Mouse (Mus musculus) forebrain, embryonic 13.5 days (tissue): ENCODE data around the gene Gm10273. TPM values are rescaled to one million over a fixed set of nuclear protein-coding genes. Genes with fewer than 3 reads are reported as not detected.
"Not testable (repeated sequence)": the region's sequence is repeated elsewhere in the genome, so short reads cannot be mapped to it uniquely, and the experiment has no call there.

ENCODE experiments used
- ATAC-seq: fragments of 200-750 bp; cut with Nextera tagmentation; 2 replicates; pipeline ENCODE4 v1.8.0; 2017
- H3K27ac ChIP-seq: fragments of 300-500 bp; sonication (generic); 2 replicates; pipeline ENCODE4 v1.5.1; 2015; ENCODE audit warnings: inconsistent platforms, mild to moderate bottlenecking, moderate library complexity
- H3K27me3 ChIP-seq: fragments of 300-500 bp; sonication (generic); 2 replicates; pipeline ENCODE4 v1.6.1; 2015; ENCODE audit warnings: mild to moderate bottlenecking, inconsistent platforms
- H3K36me3 ChIP-seq: fragments of 300-500 bp; sonication (generic); 2 replicates; pipeline ENCODE4 v1.6.1; 2015; ENCODE audit warnings: mild to moderate bottlenecking, inconsistent platforms; ENCODE audit not compliant: poor library complexity, severe bottlenecking
- H3K4me1 ChIP-seq: fragments of 300-500 bp; sonication (generic); 2 replicates; pipeline ENCODE4 v1.6.1; 2015; ENCODE audit warnings: inconsistent platforms
- H3K4me2 ChIP-seq: fragments of 300-500 bp; sonication (generic); 2 replicates; pipeline ENCODE4 v1.6.1; 2015; ENCODE audit warnings: inconsistent platforms, mild to moderate bottlenecking, moderate library complexity
- H3K4me3 ChIP-seq: fragments of 300-500 bp; sonication (generic); 2 replicates; pipeline ENCODE4 v1.5.1; 2015; ENCODE audit warnings: mild to moderate bottlenecking, inconsistent platforms
- H3K9ac ChIP-seq: fragments of 300-500 bp; sonication (generic); 2 replicates; pipeline ENCODE4 v1.6.1; 2015; ENCODE audit warnings: mild to moderate bottlenecking, inconsistent platforms
- H3K9me3 ChIP-seq: fragments of 300-500 bp; sonication (generic); replicated peaks from 2 replicates; pipeline ENCODE4 v1.6.1; 2016; ENCODE audit warnings: inconsistent platforms
- WGBS: fragments of 180-500 bp; shearing (Covaris S2); methylation state at CpG from one replicate; pipeline ENCODE4 v1.1.7; 2015; 5-methylcytosine and 5-hydroxymethylcytosine counted together
- polyA plus RNA-seq: library from polyadenylated mRNA; unstranded; fragments of >200 nt; fragmentation: Nextera tagmentation; extraction: Ambion mirVana; gene quantifications from 2 replicates; pipeline ENCODE4 v1.2.1, GENCODE M21; 2015

Gene Gm10273
- 1.8 and 7.4 TPM in 2 replicates for polyA plus RNA-seq

DNA sequence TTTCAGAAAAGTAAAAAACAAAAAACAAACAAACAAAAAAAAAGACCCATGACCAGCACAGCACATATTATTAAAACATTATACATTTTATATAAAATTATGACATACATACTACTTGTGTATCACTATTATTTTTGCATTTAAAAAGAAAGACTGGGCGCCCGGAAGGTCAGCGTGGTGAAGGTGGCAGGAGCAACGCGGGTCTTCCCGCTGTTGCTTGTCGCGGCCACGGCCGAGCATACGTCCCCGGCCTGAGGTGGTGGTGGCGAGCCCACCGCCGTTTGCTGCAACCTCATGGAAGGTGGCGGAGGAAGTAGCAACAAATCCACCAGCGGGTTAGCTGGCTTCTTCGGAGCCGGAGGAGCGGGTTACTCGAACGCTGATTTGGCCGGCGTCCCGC, at the start of gene Gm10273:
Gm10273 (plus strand) TSS at position 172 of the 400 bp plus-strand sequence.
- not testable (repeated sequence) for H3K4me2 ChIP-seq, H3K9me3 ChIP-seq, H3K27me3 ChIP-seq, H3K27ac ChIP-seq, H3K4me1 ChIP-seq, H3K9ac ChIP-seq, H3K36me3 ChIP-seq, H3K4me3 ChIP-seq, ATAC-seq
- WGBS = 91% methylated on average over 12 of the region's 25 CpGs

DNA sequence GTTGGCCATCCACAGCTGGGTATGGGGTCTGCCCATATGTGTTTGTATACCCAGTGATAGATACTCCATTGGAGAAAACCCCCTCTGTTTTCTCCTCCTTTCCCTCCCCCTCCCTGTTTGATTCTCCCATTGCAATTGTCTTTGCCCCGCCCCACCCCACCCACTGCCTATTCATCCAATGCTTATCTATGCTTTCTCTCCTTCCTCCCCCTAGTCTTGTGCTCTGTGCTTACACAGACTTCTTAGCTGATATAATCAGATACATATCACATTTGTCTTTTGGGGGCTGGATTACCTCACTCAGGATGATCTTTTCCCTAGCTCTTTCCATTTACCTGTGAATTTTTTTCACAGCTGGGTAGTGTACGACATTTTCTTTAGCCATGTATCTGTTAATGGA, 48.9 kb upstream of the Gm10273 start:
- WGBS = 91% methylated on average over 2 of the region's 2 CpGs
- Histone ChIP-seq H3K9ac (no peak overlapping the region), H3K27ac (no peak overlapping the region), H3K9me3 (no peaks in the 10 kb centered on the region), H3K36me3 (peaks cover 43% of the 10 kb centered on the region), H3K4me2 (no peak overlapping the region), H3K4me3 (no peak overlapping the region), H3K4me1 (no peaks in the 10 kb centered on the region), H3K27me3 (no peaks in the 10 kb centered on the region)
- ATAC-seq = no peak

DNA sequence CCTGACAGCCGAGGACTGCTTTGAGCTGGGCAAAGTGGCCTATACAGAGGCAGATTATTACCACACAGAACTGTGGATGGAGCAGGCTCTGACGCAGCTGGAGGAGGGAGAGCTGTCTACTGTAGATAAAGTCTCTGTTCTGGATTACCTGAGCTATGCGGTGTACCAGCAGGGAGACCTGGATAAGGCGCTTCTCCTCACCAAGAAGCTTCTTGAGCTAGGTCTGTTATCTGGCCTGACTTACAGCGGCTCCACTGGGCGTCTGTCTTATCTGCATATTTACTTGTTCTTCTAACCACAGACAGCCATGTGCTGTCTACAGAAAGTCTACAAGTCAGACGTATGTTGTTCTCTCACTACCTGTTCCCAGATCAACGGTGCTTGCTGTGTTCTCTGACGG, 47.2 kb upstream of the Gm10273 start:
- no peak overlapping the region for H3K4me2 ChIP-seq
- no peaks in the 10 kb centered on the region for H3K9me3 ChIP-seq
- no peaks in the 10 kb centered on the region for H3K27me3 ChIP-seq
- peaks cover 50% of the 10 kb centered on the region for H3K36me3 ChIP-seq
- no peak for ATAC-seq
- no peak overlapping the region for H3K9ac ChIP-seq
- H3K4me1 ChIP-seq = no peaks in the 10 kb centered on the region
- no peak overlapping the region for H3K27ac ChIP-seq
- 93% methylated on average over 9 of the region's 9 CpGs for WGBS
- no peak overlapping the region for H3K4me3 ChIP-seq

DNA sequence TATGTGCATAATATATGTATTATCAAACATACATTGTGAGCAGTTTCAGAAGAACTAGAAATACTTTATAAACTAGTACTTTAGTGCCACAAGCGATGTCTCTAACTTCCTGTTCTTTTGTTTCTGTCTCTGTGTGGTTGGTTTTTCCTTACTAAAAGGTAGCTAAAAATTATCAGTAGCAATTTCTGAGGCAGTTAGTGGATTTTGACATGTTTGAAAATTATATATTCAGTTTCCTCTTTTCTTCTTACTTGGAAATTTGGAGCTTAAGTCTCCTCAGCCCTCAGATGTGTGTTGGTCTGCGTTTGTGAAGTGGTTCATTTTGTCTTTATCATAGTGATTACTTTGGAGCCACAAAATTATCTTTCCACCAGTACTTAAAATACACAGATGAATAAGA, 45.9 kb upstream of the Gm10273 start:
- Histone ChIP-seq H3K4me1 (no peaks in the 10 kb centered on the region), H3K9me3 (no peaks in the 10 kb centered on the region), H3K27ac (no peak overlapping the region), H3K4me3 (no peak overlapping the region), H3K36me3 (peaks cover 49% of the 10 kb centered on the region), H3K27me3 (no peaks in the 10 kb centered on the region), H3K4me2 (no peak overlapping the region), H3K9ac (no peak overlapping the region)
- 96% methylated on average over 2 of the region's 2 CpGs for WGBS
- no peak for ATAC-seq

DNA sequence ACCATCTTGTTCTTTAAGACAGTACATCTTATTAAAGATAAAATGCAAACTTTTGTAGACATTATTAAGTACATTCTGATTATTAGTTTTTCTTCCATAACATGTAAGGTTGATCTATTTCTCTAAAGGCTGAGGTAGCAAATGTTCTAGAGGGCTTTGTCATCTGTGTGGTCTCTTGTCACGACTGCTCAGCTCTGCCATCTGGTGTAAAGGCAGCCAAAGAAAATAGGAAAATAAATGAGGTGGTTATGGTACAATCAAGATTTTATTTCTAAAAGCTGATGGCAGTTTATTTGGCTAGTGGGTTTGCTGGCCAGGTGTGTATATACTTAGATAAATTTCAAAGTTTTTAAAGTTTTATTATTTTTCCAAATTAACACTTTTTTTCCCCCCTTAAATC, 42.4 kb upstream of the Gm10273 start:
- no peak for ATAC-seq
- Histone ChIP-seq H3K4me2 (no peak overlapping the region), H3K36me3 (peaks cover 48% of the 10 kb centered on the region), H3K4me1 (no peaks in the 10 kb centered on the region), H3K27ac (no peak overlapping the region), H3K9me3 (no peaks in the 10 kb centered on the region), H3K27me3 (no peaks in the 10 kb centered on the region), H3K4me3 (no peak overlapping the region), H3K9ac (no peak overlapping the region)
- WGBS = 45% methylated on average over 1 of the region's 1 CpGs

DNA sequence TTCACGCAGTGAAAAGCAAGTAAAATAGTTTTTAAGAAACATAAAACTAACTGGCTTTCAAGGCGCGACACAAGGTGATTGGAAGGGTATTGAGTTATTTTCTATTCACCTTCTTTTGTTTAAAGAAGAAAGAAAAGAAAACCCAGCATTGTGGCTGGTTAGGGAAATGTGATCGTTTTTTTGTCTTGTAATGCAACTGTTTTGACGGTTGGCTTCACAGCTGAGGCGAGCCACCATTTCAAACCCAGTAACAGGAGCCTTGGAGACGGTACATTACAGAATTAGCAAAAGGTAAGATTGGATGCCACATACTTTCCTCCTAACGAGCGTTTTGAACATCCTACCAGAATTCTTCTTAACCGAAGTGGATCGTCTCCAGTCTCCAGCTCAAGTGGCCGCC, 41.3 kb upstream of the Gm10273 start:
- ATAC-seq = no peak
- Histone ChIP-seq H3K4me1 (no peaks in the 10 kb centered on the region), H3K27ac (no peak overlapping the region), H3K9ac (no peak overlapping the region), H3K4me2 (no peak overlapping the region), H3K4me3 (no peak overlapping the region), H3K36me3 (peaks cover 39% of the 10 kb centered on the region), H3K27me3 (no peaks in the 10 kb centered on the region), H3K9me3 (no peaks in the 10 kb centered on the region)
- 33% methylated on average over 12 of the region's 12 CpGs for WGBS

DNA sequence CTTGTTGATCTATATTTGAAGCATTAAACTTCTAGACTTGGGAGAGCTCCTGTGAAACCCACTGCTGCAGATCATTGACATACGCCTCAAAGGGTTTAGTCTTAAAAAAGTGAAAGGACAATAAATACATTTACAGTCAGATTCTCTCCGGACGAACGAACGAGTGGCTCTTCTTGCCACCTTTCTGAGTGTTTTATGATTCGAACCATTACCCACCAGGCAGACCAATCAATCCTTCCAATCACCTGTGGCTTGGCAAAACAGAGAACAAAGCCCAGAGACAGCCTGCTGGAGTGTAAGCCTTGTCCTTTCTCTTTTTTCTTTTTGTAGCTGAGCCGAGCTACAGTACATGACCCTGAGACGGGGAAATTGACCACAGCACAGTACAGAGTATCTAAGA, 40.4 kb upstream of the Gm10273 start:
- H3K27me3 ChIP-seq = no peaks in the 10 kb centered on the region
- no peak for ATAC-seq
- H3K9me3 ChIP-seq = no peaks in the 10 kb centered on the region
- no peak overlapping the region for H3K27ac ChIP-seq
- no peaks in the 10 kb centered on the region for H3K4me1 ChIP-seq
- H3K4me2 ChIP-seq = no peak overlapping the region
- peaks cover 39% of the 10 kb centered on the region for H3K36me3 ChIP-seq
- no peak overlapping the region for H3K9ac ChIP-seq
- whole genome bisulfite sequencing = 81% methylated on average over 8 of the region's 8 CpGs
- H3K4me3 ChIP-seq = no peak overlapping the region

DNA sequence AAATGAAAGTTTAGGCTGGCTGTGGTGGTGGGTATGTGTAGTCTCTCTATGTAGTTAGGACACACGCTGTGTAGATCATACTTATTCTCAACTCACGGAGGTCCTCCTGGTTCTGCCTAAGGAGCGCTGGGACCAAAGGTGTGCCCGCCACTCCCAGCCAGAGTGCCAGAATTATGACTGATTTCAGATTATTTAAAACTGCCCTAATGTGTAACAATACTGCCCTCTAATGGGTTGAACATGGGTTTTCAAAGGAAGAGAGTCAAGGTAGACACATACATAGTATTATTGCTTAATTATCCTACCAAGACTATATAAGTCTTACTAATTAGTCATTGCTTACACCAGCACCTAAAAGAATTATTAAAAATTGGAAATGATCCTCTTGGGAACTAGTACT, 36.7 kb upstream of the Gm10273 start:
- Histone ChIP-seq H3K4me3 (no peak overlapping the region), H3K9me3 (no peaks in the 10 kb centered on the region), H3K9ac (no peak overlapping the region), H3K4me2 (no peak overlapping the region), H3K27ac (no peak overlapping the region), H3K27me3 (no peaks in the 10 kb centered on the region), H3K36me3 (peaks cover 46% of the 10 kb centered on the region), H3K4me1 (no peaks in the 10 kb centered on the region)
- no peak for ATAC-seq
- 93% methylated on average over 4 of the region's 4 CpGs for WGBS

DNA sequence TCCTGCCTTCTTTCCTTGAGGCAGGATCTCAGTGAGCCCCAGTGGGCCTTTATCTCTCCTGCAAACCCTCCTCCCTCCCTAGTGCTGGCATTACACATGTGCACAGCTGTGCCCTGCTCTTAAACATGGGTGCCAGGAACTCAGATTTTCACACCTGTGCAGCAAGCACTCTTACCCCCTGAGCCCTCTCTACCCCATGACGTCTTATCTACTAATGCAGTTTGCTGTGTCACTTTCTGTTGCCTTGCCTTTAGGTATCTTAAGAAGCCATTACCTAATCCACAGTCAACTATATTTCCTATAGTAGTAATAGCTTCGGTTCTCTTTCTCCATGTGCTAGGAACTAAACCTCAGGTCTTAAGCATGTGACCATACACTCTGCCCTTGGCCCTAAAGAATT, 32.2 kb upstream of the Gm10273 start:
- Histone ChIP-seq H3K9me3 (no peaks in the 10 kb centered on the region), H3K36me3 (peaks cover 69% of the 10 kb centered on the region), H3K4me1 (no peaks in the 10 kb centered on the region), H3K4me3 (no peak overlapping the region), H3K4me2 (no peak overlapping the region), H3K27ac (no peak overlapping the region), H3K27me3 (no peaks in the 10 kb centered on the region), H3K9ac (no peak overlapping the region)
- no peak for ATAC-seq
- WGBS = 92% methylated on average over 2 of the region's 2 CpGs

DNA sequence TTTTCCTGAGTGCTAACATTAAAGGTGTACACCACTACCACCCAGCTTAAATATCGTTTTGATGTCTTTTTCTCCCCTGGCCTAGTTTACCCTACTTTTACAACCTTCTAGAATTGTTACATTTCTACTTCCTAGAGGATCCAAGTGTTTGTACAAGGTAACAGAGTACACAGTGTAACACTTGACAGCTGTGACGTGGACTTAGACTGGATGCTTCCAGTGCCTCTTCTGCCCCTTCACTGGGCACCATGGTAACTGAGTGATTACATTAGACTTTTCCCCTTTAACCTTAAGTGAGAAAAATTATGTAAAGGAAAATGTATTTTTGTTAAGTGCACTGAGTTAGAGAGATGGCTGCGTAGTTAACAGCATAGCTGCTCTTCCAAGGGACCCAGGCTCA, 30.9 kb upstream of the Gm10273 start:
- no peak overlapping the region for H3K4me2 ChIP-seq
- no peaks in the 10 kb centered on the region for H3K9me3 ChIP-seq
- H3K4me1 ChIP-seq = no peaks in the 10 kb centered on the region
- 92% methylated on average over 3 of the region's 3 CpGs for WGBS
- H3K36me3 ChIP-seq = peaks cover 80% of the 10 kb centered on the region
- no peak overlapping the region for H3K27ac ChIP-seq
- H3K4me3 ChIP-seq = no peak overlapping the region
- H3K9ac ChIP-seq = no peak overlapping the region
- no peaks in the 10 kb centered on the region for H3K27me3 ChIP-seq
- no peak for ATAC-seq

DNA sequence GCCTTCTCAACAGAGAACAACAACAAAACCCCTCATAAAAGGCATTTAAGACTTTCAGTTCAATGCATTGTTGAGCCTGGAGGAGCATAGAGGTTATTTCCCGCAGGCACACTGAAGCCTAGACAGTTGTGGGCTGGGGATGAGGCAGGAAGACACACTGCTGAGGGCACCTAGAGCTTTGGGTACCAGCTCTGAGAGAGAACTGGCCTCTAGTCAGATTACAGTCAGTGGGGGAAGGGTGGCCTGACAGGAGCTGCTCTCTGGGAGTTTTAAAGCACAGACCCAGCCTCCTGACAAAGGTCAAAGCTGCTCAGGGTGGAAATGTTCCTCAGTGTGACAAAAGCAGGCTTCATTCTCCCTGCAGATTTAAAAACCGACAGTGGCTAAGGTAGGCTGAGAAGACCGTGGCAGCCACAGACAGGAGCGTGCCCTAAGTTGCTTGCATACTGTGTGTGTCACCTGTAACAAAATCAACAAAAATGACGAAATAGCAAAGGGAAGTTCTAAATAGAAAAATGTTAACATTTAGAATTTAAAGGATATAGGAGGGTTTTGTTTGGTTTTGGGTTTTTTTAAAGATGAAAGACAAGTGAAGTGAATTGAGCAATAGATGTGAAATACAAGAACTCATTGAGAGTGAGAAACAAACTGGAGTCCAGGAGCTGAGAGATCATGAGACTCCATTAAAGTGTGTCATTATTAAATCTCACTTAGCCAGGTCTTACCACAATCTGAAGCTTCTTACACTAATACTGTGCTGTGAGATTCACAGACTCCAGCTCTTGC, 29.4 kb upstream of the Gm10273 start:
- Histone ChIP-seq H3K9ac (no peak overlapping the region), H3K36me3 (peaks cover 91% of the 10 kb centered on the region), H3K27ac (no peak overlapping the region), H3K4me3 (no peak overlapping the region), H3K9me3 (no peaks in the 10 kb centered on the region), H3K4me1 (no peaks in the 10 kb centered on the region), H3K27me3 (no peaks in the 10 kb centered on the region), H3K4me2 (no peak overlapping the region)
- ATAC-seq = no peak
- 78% methylated on average over 5 of the region's 5 CpGs for WGBS

DNA sequence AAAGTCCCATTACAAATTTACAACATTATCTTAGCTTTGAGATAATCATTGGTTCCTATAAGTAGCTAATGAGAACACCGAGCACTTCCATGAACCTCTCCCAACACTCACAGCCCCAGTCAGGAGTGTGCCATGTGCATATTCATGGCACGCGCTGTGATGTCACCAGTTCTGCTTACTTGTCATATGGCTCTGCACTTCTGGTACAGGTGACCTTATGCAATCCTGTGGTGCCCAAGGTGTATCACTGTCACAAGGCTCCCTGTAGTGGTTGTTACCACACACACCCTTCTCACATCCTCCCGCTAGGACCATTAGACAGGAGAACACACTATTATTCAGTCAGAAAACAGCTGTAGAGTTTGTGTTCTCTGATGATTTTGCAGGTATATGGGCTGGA, 28.7 kb upstream of the Gm10273 start:
- Histone ChIP-seq H3K36me3 (peaks cover 92% of the 10 kb centered on the region), H3K27ac (no peak overlapping the region), H3K27me3 (no peaks in the 10 kb centered on the region), H3K9ac (no peak overlapping the region), H3K4me3 (no peak overlapping the region), H3K4me2 (no peak overlapping the region), H3K9me3 (no peaks in the 10 kb centered on the region), H3K4me1 (no peaks in the 10 kb centered on the region)
- 99% methylated on average over 4 of the region's 4 CpGs for WGBS
- ATAC-seq = no peak

DNA sequence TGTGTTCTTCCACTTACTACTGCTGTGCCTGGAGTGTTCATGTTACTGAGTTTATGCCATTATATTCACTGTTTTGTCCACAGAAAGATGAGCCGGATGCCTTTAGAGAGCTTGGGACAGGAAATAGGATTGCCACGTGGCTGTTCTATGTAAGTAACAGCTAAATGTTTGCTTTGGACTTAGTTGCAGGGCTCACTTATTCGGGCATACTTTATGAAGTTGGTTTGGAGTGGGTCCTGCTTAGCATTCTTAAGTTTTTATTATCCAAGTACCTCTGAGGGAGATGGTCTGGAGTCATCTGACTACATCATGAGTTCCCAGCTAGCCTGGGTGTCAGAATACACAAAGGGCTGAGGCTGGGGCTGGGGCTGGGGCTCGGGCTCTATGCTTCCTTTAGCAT, 28.2 kb upstream of the Gm10273 start:
- Histone ChIP-seq H3K9ac (no peak overlapping the region), H3K4me1 (no peaks in the 10 kb centered on the region), H3K27ac (no peak overlapping the region), H3K9me3 (no peaks in the 10 kb centered on the region), H3K4me3 (no peak overlapping the region), H3K4me2 (no peak overlapping the region), H3K36me3 (peaks cover 88% of the 10 kb centered on the region), H3K27me3 (no peaks in the 10 kb centered on the region)
- 86% methylated on average over 4 of the region's 4 CpGs for WGBS
- no peak for ATAC-seq
